Mouse (Mus musculus): ENCODE data around the gene Slc25a30.
"Not testable (repeated sequence)": the region's sequence is repeated elsewhere in the genome, so short reads cannot be mapped to it uniquely, and the experiment has no call there.

Slc25a30 gene

DNA sequence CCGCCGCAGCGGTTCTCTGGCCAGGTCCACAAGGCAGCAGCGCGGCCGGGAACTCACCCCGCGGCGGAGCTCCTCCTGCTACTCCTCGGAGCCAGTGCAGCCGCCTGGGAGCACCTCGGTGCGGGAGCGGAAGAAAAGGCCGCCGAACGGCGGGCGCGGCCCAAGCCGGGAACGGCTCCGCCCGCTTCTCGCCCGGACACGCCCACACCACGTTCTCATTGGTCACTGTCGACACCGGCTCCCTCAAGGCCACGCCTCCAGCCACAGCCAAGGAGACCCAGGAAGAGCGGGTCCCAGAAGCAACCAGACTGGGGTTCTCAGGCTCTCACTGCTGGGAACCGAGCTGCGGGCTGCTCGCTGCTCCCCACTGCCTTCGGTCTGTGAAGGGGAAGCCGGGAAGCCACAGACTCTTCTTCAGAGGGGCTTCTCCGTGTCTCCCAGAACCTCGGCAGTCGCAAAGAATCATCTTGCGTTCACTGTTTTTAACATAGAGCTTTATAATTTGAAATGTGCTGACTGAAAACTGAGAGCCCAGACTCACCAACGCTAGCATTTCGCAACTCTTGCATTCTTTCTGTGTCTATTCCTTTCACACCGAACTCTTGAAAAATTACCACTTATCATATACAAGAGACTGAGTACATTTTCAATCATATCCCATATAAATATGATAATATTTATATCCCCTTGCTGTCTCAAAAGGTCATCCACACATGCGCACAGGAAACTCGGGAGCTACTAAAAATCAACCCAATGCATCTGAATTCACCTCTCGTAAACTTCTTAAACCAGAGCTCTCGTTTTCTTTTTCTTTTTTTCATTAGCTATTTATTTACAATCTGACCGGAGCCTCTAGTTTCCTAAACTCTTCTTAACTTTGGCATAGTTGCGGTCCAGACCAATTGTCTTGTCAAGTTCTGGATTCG, at the start of gene Slc25a30:
Gene Slc25a30 (minus strand): TSS at position 170 of the 926 bp plus-strand sequence.
- DNase-seq (ENCODE audit: inconsistent age in 2 of 2, low spot score in 1 of 2), result peak; percentile 99

- DNase-seq (ENCODE audit: inconsistent age in 2 of 2, low spot score in 1 of 2), result no peak
Measured at GRCm38 (mm10) chr14:75836579-75836978, 49.7 kb upstream of the Slc25a30 start.

DNA sequence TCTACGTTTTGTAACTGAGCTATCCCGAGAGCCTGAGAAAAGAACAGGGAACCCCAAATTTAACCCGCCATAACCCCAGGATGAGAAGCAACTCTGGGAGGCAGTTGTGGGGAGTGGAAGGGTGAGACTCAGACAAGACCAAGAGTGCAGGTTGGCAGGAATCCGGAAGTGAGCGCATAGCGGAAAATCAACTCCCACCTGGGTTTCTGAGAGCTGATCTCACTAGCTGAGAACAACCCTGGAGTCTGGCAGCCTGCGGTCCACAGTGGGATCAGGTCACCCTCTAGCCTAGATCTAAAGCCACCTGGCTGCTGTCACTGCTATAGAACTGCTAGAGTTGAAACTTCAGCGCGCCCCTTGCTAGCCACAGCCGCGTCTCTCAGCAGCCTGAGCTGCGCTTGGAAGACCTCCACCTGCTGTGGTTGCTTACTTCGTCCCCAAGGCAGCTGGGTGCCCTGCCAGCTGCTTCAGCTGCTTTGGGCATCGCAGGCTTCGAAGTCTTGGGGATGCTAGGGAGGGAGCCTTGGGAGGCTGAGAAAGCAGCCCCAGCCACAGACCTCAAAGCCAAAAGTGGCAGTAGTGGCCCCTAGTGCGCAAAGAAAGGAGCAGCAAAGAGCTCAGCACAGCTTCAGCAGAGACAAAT, 48.0 kb upstream of the Slc25a30 start:
- DNase-seq (ENCODE audit: inconsistent age in 2 of 2, low spot score in 1 of 2), result peak in 1 of 2 experiments; percentile 83

- peak; percentile 85 to 96 for DNase-seq (ENCODE audit: inconsistent age in 2 of 2, low spot score in 1 of 2)
Measured at GRCm38 (mm10) chr14:75834251-75834738, 47.5 kb upstream of the Slc25a30 start.

DNA sequence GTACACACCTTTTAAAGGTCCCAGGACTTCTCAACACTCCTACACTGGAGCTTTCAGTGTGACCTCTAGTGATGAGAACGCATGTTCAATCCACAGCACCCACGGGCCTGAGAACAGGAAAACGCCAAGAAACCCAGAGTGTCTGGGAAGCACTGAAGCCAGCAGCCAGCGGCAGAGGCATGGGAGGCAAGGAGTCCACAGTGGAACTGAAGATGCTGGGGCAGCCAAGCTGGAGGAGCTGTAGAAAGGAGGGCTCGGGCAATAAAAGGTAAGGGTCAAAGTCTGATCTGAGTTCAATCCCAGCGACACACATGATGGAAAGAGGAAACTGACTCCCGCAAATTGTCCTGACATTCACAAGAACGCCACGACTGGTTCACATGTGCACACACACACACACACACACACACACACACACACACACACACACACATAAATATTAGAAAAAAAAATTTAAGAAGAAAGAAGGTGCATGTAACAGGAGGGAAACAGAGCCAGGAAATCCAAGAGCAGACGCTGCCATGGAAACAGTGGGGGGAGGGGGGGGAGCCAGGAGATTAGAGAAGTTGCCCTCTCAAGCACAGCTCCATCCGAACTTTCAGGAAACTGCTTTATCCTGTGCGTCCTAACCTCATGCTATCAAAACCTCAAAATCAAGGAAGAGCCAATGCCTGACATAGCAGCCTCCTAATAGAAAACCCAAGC, 46.9 kb upstream of the Slc25a30 start:
- DNase-seq (ENCODE audit: inconsistent age in 2 of 2, low spot score in 1 of 2), result peak; percentile 53 to 75

DNA sequence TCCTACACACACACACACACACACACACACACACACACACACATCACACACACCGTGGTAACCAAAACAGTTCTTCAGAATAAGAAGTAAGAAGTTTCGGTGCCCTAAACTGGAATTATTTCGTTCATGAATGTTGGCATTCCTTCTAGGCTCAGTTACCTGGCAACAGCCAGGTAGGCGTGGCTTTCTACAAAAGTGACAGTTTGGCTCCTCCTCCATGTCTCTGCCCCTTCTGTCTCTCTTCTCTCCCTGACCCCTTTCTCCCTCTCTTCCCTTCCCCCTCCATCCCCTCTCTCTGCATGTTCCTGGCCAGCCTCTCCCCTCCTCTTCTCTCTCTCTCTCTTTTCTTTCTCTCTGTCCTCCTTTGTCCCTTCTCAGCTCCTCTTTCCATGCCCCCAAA, 46.1 kb upstream of the Slc25a30 start:
- no peak for DNase-seq (ENCODE audit: inconsistent age in 2 of 2, low spot score in 1 of 2)

GRCm38 (mm10) chr14:75832031-75832430, 45.2 kb upstream of the Slc25a30 start:
- DNase-seq (ENCODE audit: inconsistent age in 2 of 2, low spot score in 1 of 2), result no peak

DNA sequence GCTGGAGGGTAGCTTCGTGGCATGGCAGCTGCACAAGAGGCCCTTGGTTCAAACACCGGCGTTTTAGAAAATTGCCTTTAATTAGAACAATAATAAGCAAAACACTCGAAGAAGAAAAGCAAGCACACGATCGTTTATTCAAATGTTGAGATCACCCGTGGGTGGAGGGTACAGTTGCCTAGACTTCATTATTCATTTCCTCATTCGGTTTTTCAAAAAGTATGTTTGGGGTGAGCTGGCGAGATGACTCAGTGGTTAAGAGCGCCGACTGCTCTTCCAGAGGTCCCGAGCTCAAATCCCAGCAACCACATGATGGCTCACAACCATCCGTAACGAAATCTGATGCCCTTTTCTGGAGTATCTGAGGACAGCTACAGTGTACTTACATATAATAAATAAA, 43.0 kb upstream of the Slc25a30 start:
- DNase-seq (ENCODE audit: inconsistent age in 2 of 2, low spot score in 1 of 2), result not testable (repeated sequence)

DNA sequence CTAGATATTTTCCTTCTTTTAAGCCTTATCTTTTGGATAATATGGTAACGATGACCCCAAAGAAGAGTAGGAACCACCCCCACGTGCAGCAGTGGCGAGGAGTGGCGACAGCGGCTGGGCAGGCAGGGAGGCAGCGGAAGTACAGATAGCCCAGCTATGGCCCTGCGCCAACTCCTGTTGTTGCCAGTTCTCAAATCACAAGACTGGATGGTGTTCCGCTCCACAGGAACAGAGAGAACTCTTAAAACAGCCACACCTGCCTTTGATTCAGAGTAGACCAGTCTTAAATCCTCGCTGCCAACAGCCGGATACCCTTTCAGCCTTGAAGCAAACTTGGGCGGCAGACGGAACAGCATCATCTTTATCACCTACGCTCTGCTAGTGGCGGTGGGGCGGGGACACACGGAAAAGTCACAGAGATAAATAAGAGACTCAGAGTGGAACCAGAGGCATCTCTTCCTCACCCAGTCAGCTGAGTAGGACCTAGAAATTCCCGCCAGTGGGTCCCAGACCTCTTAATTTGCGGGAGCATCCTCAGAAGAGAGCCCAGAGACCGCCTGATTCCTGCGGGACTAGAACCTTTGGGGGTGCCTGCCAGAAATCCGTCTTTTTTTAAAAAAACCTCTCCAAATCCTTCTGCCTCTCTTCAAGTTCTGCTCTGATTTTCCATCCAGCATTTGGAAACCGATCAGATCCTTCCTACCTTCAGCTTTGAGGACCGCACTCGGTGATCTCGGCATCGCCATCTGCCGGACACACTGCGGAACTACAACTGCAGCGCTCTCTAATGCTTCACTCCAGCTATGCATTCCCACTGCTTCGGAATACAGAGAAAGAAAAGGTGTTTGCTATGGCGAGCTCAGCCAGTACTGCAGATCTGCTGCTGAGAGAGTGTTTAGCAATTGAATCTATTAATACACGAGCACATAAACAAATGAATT, 42.3 kb upstream of the Slc25a30 start:
- DNase-seq (ENCODE audit: inconsistent age in 2 of 2, low spot score in 1 of 2), result peak; percentile 88 to 96

- no peak for DNase-seq (ENCODE audit: inconsistent age in 2 of 2, low spot score in 1 of 2)
Measured at GRCm38 (mm10) chr14:75828221-75828620, 41.4 kb upstream of the Slc25a30 start.

- peak in 1 of 2 experiments; percentile 76 for DNase-seq (ENCODE audit: inconsistent age in 2 of 2, low spot score in 1 of 2)
Measured at GRCm38 (mm10) chr14:75826851-75827410, 40.1 kb upstream of the Slc25a30 start.

DNA sequence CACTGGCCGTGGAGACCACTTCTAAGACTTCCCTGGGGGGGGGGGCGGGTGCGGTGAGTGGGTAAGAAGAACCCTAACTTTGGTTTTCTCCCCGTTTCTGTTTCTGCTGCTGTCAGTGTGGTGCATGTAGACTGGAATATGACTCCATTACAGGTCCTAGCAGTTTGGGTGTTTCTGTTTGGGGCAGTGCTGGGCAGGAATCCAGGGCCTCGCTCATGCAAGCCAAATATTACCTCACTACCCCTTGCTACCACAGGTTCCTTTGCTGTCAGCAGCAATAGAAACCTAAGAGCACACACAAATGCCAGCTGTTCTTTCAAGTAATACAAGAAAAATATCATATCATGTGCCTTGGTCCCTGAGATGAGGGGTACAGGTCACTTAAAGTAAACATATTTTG, 33.2 kb upstream of the Slc25a30 start:
- DNase-seq (ENCODE audit: inconsistent age in 2 of 2, low spot score in 1 of 2), result peak in 1 of 2 experiments; percentile 73

- no peak for DNase-seq (ENCODE audit: inconsistent age in 2 of 2, low spot score in 1 of 2)
Measured at GRCm38 (mm10) chr14:75819341-75819740, 32.5 kb upstream of the Slc25a30 start.

DNA sequence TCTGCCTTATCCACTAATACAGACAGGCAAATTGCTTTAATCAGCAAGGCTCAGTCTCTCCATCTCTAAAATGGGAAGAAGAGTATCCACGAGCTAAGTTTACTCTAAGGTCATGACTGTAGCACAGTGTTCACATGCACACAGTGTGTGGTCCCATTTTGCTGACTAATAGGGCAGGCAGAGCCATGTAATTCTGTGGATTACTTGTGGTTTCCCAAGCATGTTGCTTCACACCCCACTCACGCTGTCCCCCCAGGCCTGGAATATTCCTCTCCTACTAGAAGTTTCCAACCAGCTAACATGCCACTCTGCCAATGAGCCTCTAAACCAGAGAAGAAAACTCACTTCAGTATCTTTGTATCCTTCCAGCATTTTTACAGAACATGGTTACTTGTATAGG, 31.7 kb upstream of the Slc25a30 start:
- no peak for DNase-seq (ENCODE audit: inconsistent age in 2 of 2, low spot score in 1 of 2)

DNA sequence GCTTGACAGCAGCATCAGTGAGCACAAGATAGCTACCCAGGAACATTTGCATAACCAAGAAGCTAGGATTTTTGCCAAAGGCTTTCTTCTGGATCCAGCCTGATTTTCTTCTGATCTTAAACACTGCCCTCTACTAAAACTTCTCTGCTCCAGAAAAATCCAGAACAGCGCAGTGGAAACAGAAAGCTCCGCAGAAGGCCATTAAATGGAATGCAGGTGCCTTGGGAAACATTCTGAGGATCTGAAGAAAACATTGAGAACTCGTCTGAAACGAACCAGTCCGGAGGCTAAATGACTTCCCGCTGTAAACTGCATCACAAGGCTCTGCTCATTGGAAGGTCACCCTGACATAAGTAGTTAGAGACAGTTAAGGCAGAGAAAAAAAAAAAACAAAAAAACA, 23.1 kb upstream of the Slc25a30 start:
- no peak for DNase-seq (ENCODE audit: inconsistent age in 2 of 2, low spot score in 1 of 2)

DNA sequence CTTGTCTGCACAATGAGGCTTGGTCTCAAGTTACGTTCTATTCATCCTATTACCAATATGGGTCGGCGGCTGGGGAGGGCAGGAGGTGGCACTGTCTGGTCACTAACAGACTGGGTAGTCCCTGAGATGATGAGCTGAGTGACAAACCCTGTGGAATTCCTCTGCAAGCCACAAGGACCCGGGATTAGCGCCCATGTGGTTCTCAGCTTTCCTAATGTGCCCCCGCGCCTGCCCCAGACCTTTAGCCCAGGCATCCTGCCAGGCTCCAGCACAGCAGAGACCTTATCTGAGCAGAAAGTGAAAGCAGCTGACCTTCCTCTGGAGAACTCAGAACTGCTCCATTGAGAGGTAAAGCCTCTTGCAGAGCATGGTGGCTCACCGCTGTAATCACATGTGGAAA, 21.0 kb upstream of the Slc25a30 start:
- peak; percentile 88 to 90 for DNase-seq (ENCODE audit: inconsistent age in 2 of 2, low spot score in 1 of 2)

GRCm38 (mm10) chr14:75797769-75798386, 11.0 kb upstream of the Slc25a30 start:
- DNase-seq (ENCODE audit: inconsistent age in 2 of 2, low spot score in 1 of 2), result peak in 1 of 2 experiments; percentile 54

- DNase-seq (ENCODE audit: inconsistent age in 2 of 2, low spot score in 1 of 2), result no peak
Measured at GRCm38 (mm10) chr14:75795918-75796317, 9.1 kb upstream of the Slc25a30 start.

GRCm38 (mm10) chr14:75794726-75795125, 7.9 kb upstream of the Slc25a30 start:
- peak in 1 of 2 experiments; percentile 22 for DNase-seq (ENCODE audit: inconsistent age in 2 of 2, low spot score in 1 of 2)
